Mouse (Mus musculus) hindbrain, postnatal 0 days (tissue): ENCODE measurements at regions not wholly inside any gene's neighbourhood (a gene's known extent, or its start where the extent isn't known, plus 50 kb on each side); places are given as distances from the start of the nearest gene placed in this dataset.
A peak's percentile ranks its signal among the peaks of the same experiment; 100 is the strongest.

Experiments used
- ATAC-seq: fragments of 200-750 bp; cut with Nextera tagmentation; 2 replicates; pipeline ENCODE4 v1.8.0; 2017; ENCODE audit warnings: mild to moderate bottlenecking, moderate TSS enrichment, moderate library complexity
- DNase-seq: peaks from one replicate; pipeline ENCODE4 v3.0.0-alpha.2; 2015; ENCODE audit warnings: low spot score
- H3K27ac ChIP-seq: fragments of 300-500 bp; sonication (generic); 2 replicates; pipeline ENCODE4 v1.5.1; 2014; ENCODE audit warnings: mild to moderate bottlenecking
- H3K27me3 ChIP-seq: fragments of 300-500 bp; sonication (generic); 2 replicates; pipeline ENCODE4 v1.6.1; 2014; ENCODE audit warnings: low read length, mixed read lengths; ENCODE audit not compliant: insufficient read depth
- H3K36me3 ChIP-seq: fragments of 300-500 bp; sonication (generic); 2 replicates; pipeline ENCODE4 v1.6.1; 2014; ENCODE audit warnings: low read length, mixed read lengths; ENCODE audit not compliant: insufficient read depth
- H3K4me1 ChIP-seq: fragments of 300-500 bp; sonication (generic); 2 replicates; pipeline ENCODE4 v1.6.1; 2014; ENCODE audit warnings: antibody characterized with exemption, low read length, mixed read lengths; ENCODE audit not compliant: insufficient read depth
- H3K4me2 ChIP-seq: fragments of 300-500 bp; sonication (generic); 2 replicates; pipeline ENCODE4 v1.6.1; 2014; ENCODE audit warnings: low read depth, mild to moderate bottlenecking, low read length, moderate library complexity, mixed read lengths
- H3K4me3 ChIP-seq: fragments of 300-500 bp; sonication (generic); 2 replicates; pipeline ENCODE4 v1.5.1; 2014; ENCODE audit warnings: low read length
- H3K9ac ChIP-seq: fragments of 300-500 bp; sonication (generic); replicated peaks from 2 replicates; pipeline ENCODE4 v1.6.1; 2014; ENCODE audit warnings: mild to moderate bottlenecking, low read length, moderate library complexity, mixed read lengths
- H3K9me3 ChIP-seq: fragments of 300-500 bp; sonication (generic); 2 replicates; pipeline ENCODE4 v1.6.1; 2016; ENCODE audit warnings: low read length, mixed read lengths
- CTCF ChIP-seq: IDR thresholded peaks from 2 replicates; pipeline ENCODE4 v1.5.1; 2016; ENCODE audit warnings: antibody characterized with exemption, control low read depth, low read depth
- WGBS: fragments of 180-500 bp; shearing (Covaris S2); extraction: QIAGEN DNeasy Blood & Tissue Kit; methylation state at CpG from one replicate; pipeline ENCODE4 v1.1.7; 2014; 5-methylcytosine and 5-hydroxymethylcytosine counted together

DNA sequence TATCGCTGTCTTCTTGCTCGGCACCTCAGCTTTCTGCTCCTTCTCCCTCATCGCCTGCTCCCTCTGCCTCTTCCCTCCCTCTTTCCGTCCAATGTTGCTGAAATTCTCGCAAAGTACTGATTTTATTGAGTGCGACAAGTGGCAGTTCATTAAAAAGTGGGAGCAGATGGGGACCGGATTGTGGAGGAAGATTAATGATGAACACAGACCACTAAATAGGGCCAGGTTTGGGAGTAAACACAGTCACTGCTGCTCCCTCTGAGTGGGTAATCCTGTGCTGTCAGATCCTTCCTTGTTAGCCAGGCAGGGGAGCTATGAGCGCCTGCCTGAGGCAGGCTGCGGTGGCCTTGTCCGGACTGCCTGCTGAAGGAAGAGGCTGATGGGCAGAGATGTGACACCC lies 91.9 kb upstream of the 4931429L15Rik start:
- no peak for TF ChIP-seq CTCF
- ATAC-seq (no peak), DNase-seq (no peak)
- H3K9me3 ChIP-seq: 0 out of 2 replicates have a peak, but pooled peaks cover 2% of the 10 kb centered on the region
- H3K27me3 ChIP-seq: no peaks in the 10 kb centered on the region
- no peak overlapping the region for H3K27ac ChIP-seq
- 66% methylated on average over 10 of the region's 10 CpGs for WGBS
- H3K9ac ChIP-seq: no peak overlapping the region
- H3K4me1 ChIP-seq: no peaks in the 10 kb centered on the region
- H3K4me3 ChIP-seq: no peak overlapping the region
- no peak overlapping the region for H3K4me2 ChIP-seq
- H3K36me3 ChIP-seq: no peaks in the 10 kb centered on the region

DNA sequence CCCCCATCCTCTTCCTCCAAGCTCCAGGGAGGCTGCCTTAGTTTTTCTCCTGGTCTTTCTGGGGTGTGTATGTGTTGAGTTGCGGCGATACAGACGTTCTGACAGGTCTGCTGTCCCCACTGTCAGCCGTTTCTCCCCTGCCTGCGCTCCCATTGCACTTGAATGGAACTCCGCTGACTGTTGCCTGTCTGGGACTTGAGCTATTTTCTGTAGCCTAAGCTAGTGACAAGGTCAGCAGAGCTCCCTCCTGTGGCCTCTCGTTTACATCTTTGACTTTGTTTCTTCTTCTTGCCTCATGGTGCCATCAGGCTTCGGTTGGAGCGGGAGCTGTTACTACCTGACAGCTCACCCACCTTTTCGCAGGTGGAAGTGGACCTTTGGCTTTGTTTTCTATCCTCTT lies 89.0 kb upstream of the 4931429L15Rik start:
- DNase-seq (no peak), ATAC-seq (no peak)
- Histone ChIP-seq H3K4me3 (no peak overlapping the region), H3K4me2 (no peak overlapping the region), H3K4me1 (no peaks in the 10 kb centered on the region), H3K36me3 (no peaks in the 10 kb centered on the region), H3K27me3 (no peaks in the 10 kb centered on the region), H3K27ac (no peak overlapping the region), H3K9me3 (0 out of 2 replicates have a peak, but pooled peaks cover 2% of the 10 kb centered on the region), H3K9ac (no peak overlapping the region)
- no peak for TF ChIP-seq CTCF
- WGBS: 76% methylated on average over 10 of the region's 10 CpGs

DNA sequence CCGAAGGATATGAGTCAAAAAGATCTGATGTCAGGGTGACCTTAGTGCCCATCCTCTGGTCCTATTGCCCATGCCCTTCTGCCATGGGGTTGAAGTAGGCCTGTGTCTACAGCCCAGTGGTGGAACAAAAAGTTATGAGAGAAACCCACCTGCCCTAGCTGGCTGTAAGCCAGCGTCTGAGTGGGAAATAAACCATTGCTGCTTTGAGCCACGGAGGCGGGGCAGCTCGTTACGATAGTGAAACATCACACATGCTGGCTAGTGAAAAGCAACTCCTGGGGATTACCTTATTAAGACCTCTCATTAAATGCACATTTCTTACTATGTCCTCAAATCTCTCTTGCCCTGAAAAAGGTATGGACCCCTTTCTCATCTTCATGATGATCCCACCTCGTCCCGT lies 86.8 kb upstream of the 4931429L15Rik start:
- H3K4me3 ChIP-seq: no peak overlapping the region
- ATAC-seq: no peak
- DNase-seq: no peak
- H3K27me3 ChIP-seq: no peaks in the 10 kb centered on the region
- H3K36me3 ChIP-seq: no peaks in the 10 kb centered on the region
- H3K27ac ChIP-seq: no peak overlapping the region
- no peak overlapping the region for H3K4me2 ChIP-seq
- no peak overlapping the region for H3K9ac ChIP-seq
- H3K9me3 ChIP-seq: no peaks in the 10 kb centered on the region
- whole genome bisulfite sequencing: 69% methylated on average over 8 of the region's 8 CpGs
- H3K4me1 ChIP-seq: no peaks in the 10 kb centered on the region
- no peak for TF ChIP-seq CTCF

DNA sequence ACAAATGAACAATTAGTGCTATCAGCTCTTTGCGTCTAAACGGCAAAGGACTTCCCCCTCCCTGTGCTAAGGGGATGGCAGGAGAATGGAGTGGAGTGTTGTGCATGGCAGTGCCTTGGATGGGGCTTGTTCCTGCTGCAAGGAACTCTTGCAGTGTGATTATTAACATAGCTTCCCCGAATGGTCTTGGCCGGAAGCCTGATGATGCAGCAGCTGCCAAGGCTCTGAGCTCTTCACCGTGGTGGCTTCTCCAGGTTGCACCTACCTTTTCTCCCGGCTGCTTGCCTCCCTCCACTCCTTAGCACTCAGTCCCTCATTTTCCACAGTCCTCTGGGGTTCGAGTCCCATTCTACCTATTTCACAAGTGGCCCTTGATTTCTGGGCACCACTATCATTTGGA lies 76.8 kb upstream of the 4931429L15Rik start:
- ATAC-seq: no peak
- Histone ChIP-seq H3K27ac (no peak overlapping the region), H3K27me3 (no peaks in the 10 kb centered on the region; the same call in 1 of the 2 replicates), H3K4me1 (no peaks in the 10 kb centered on the region), H3K36me3 (no peaks in the 10 kb centered on the region), H3K4me3 (no peak overlapping the region), H3K9me3 (no peaks in the 10 kb centered on the region), H3K4me2 (no peak overlapping the region), H3K9ac (no peak overlapping the region)
- TF ChIP-seq CTCF: no peak
- 63% methylated on average over 7 of the region's 7 CpGs for WGBS
- no peak for DNase-seq

DNA sequence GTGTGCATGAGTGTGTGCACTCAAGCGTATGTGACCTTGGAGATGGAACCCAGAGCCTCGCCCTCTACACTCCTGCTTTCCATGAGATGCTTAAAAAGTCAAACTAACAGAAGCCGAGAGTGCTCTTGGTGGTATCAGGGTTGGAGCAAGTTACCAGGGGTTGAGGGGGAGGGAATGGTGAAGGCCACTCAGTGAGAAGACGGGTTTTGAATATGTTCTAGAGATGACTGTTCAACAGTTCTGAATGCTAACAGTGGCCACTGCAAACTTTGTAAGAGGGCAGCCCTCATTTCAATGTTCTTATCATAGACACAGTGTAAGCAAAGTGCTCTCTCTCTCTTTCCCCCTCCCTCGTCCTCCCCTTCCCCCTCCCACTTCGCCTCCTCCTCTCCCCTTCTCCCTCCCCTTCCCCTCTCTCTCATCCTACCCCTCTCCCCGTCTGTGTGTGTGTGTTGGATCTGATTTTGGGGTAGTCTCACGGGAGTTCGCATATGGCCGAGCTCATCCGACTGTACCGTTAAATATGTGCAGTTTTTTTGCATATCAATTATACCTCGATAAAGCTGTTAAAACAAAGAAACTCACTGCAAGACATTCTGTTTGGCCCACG lies 75.5 kb upstream of the 4931429L15Rik start:
- H3K36me3 ChIP-seq: no peaks in the 10 kb centered on the region
- H3K27me3 ChIP-seq: no peaks in the 10 kb centered on the region; the same call in 1 of the 2 replicates
- H3K4me2 ChIP-seq: no peak overlapping the region
- WGBS: 45% methylated on average over 14 of the region's 14 CpGs
- no peak for TF ChIP-seq CTCF
- H3K27ac ChIP-seq: no peak overlapping the region
- no peaks in the 10 kb centered on the region for H3K4me1 ChIP-seq
- no peak for ATAC-seq
- no peak overlapping the region for H3K9ac ChIP-seq
- H3K4me3 ChIP-seq: no peak overlapping the region
- no peak for DNase-seq
- no peaks in the 10 kb centered on the region for H3K9me3 ChIP-seq

DNA sequence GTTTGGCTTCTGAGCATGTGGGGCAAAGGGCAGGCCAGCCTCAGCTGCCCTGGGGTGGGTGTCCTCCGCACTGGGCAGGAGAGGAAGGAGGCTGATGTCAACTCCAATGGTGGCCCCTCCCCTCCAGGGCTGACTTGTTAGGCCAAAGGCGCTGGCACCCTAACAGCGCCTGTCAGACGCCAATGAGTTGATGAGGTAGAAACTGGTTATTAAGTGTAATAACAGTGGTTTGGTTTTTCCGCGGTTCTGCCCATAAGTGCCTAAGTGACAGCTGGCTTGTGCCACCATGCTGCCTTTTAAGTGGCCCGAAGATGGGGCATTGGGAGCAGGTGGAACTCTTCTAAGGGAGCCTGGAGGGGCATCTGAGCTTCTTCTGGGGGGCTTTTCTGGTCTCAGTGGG lies 74.5 kb upstream of the 4931429L15Rik start:
- no peaks in the 10 kb centered on the region for H3K9me3 ChIP-seq
- H3K4me2 ChIP-seq: no peak overlapping the region
- no peak overlapping the region for H3K4me3 ChIP-seq
- H3K27ac ChIP-seq: no peak overlapping the region
- no peak overlapping the region for H3K9ac ChIP-seq
- DNase-seq (no peak), ATAC-seq (no peak)
- H3K27me3 ChIP-seq: no peaks in the 10 kb centered on the region; the same call in 1 of the 2 replicates
- WGBS: 72% methylated on average over 7 of the region's 7 CpGs
- H3K36me3 ChIP-seq: no peaks in the 10 kb centered on the region
- TF ChIP-seq CTCF: no peak
- H3K4me1 ChIP-seq: no peaks in the 10 kb centered on the region

DNA sequence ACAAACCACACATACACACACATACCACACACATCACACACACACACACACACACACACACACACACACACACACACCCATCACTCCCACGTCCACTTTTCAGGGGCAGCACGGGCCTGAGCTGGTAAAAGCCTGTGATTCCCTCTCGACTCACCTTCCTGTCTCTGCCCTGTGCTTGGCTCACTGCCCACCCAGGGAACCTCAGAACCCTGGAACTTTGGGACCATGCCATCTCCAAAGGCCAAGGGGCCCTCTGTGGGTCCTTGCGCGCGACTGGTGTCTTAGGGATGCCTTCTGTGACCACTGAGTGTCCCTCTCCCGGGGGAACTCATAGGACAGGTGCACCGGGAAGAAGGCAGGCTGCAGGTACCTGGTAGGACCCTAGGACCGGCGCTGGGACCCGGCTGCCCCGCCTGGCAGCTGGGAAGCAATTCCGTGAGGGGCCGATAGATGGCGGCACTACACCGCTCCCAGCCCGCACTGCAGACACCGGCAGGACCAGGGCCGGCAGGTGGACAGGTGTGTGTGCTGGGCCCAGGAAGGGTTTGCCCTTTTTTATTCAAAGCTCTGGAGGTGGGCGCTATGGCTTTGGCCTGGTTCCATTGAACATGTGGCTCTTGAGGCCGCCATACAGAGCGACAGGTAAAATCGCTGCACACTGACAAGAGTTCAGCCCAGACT lies 73.0 kb upstream of the 4931429L15Rik start:
- Histone ChIP-seq H3K27me3 (no peaks in the 10 kb centered on the region; the same call in 1 of the 2 replicates), H3K27ac (no peak overlapping the region), H3K4me1 (peaks cover 9% of the 10 kb centered on the region; the same call in 1 of the 2 replicates), H3K4me2 (peak overlapping the region; percentile 36), H3K9me3 (no peaks in the 10 kb centered on the region), H3K36me3 (no peaks in the 10 kb centered on the region), H3K4me3 (no peak overlapping the region; the same call in 1 of the 2 replicates), H3K9ac (no peak overlapping the region)
- ATAC-seq: peak; percentile 31; the same call in 1 of the 2 replicates
- peak; percentile 71 for DNase-seq
- 8% methylated on average over 23 of the region's 23 CpGs for WGBS
- peak; percentile 95 for TF ChIP-seq CTCF
